Mouse (Mus musculus): ENCODE results near the gene Rbpjl.

DNA sequence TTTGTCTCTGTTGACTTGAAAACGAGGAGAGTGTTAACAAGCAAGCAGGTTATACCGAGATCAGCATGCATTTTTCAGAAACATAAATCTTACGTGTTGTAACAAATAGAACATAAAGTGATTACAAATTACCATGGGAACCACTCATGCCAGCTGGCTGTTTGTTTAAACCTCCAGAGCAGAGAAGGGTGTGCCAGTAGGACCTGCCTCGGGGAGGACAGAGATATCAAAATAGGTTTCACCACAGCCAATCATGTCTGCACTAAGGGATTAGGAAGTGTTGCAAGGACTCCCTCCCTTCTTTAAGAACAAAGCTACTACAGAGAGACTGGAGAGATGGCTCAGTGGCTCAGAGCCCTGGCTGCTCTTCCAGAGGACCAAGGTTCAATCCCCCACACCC, 29.8 kb upstream of the Rbpjl start:
- TF ChIP-seq CTCF (IDR thresholded peaks at IDR 0.05; ENCODE audit: low read depth) (no peak), EP300 (optimal IDR thresholded peaks at IDR 0.05) (no peak)

Data from stomach, postnatal 0 days (tissue).